Mouse (Mus musculus) liver, adult 2 months (tissue): ENCODE measurements around the gene Snd1. TPM values are rescaled to one million over a fixed set of nuclear protein-coding genes. Genes with fewer than 3 reads are reported as not detected.
A peak's percentile ranks its signal among the peaks of the same experiment; 100 is the strongest.

ENCODE experiments used
- DNase-seq: peaks from one replicate; pipeline ENCODE4 v3.0.0-alpha.2; 2011; ENCODE audit warnings: low read depth, low spot score; ENCODE audit errors: extremely low read depth
- H3K27ac ChIP-seq: fragments of 200-500 bp; replicated peaks from 2 replicates; pipeline ENCODE4 v1.5.1; 2012; ENCODE audit warnings: low read depth, mild to moderate bottlenecking, control low read depth, inconsistent platforms, low read length; ENCODE audit not compliant: insufficient read depth
- H3K27me3 ChIP-seq: fragments of 200-500 bp; 2 replicates; pipeline ENCODE4 v1.6.1; 2012; ENCODE audit warnings: mild to moderate bottlenecking, moderate library complexity, low read length, inconsistent platforms; ENCODE audit not compliant: control insufficient read depth, insufficient read depth
- H3K36me3 ChIP-seq: fragments of 200-500 bp; 2 replicates; pipeline ENCODE4 v1.6.1; 2012; ENCODE audit warnings: low read length, inconsistent platforms; ENCODE audit not compliant: control insufficient read depth, insufficient read depth
- H3K4me1 ChIP-seq: fragments of 200-500 bp; 2 replicates; pipeline ENCODE4 v1.6.1; 2011; ENCODE audit warnings: low read length; ENCODE audit not compliant: control insufficient read depth, insufficient read depth
- H3K4me3 ChIP-seq: fragments of 200-500 bp; 2 replicates; pipeline ENCODE4 v1.5.1; 2011; ENCODE audit warnings: low read depth, mild to moderate bottlenecking, control low read depth, low read length, moderate library complexity; ENCODE audit not compliant: insufficient read depth
- H3K79me2 ChIP-seq: fragments of 200-500 bp; 2 replicates; pipeline ENCODE4 v1.6.1; 2012; ENCODE audit warnings: inconsistent platforms, mild to moderate bottlenecking, low read length, moderate library complexity; ENCODE audit not compliant: control insufficient read depth, insufficient read depth
- H3K9ac ChIP-seq: fragments of 200-500 bp; 2 replicates; pipeline ENCODE4 v1.6.1; 2012; ENCODE audit warnings: low read depth, mild to moderate bottlenecking, control low read depth, inconsistent platforms, low read length
- CTCF ChIP-seq: fragments of 200-500 bp; IDR thresholded peaks from 2 replicates; pipeline ENCODE4 v1.5.1; 2011; ENCODE audit warnings: low read depth, low read length, control low read depth
- POLR2A ChIP-seq: fragments of 200-500 bp; IDR thresholded peaks from 2 replicates; pipeline ENCODE4 v1.6.1; 2011; ENCODE audit warnings: low read length, control low read depth; ENCODE audit not compliant: insufficient read depth; ENCODE audit errors: extremely low read depth
- WGBS: fragments of 180-500 bp; shearing (Covaris S2); methylation state at CpG from one replicate; pipeline ENCODE4 v1.1.7; 2018; 5-methylcytosine and 5-hydroxymethylcytosine counted together
- polyA plus RNA-seq: library from polyadenylated mRNA; depleted of rRNA; stranded (reverse); fragments of >200 nt; gene quantifications from 2 replicates; pipeline ENCODE4 v1.2.3, GENCODE M21; 2012
- total RNA-seq: library from RNA; depleted of rRNA; stranded (reverse); fragments of >200 nt; gene quantifications from 2 replicates; pipeline ENCODE4 v1.2.3, GENCODE M21; 2014

The Snd1 gene
- total and polyA plus RNA-seq, 2 experiments: 64.2 to 88.6 TPM

GRCm38 (mm10) chr6:28935736-28936135 is 460.8 kb downstream of the Snd1 start:
- WGBS: 90% methylated on average over 7 of the region's 7 CpGs
- TF ChIP-seq POLR2A: no peak
- TF ChIP-seq CTCF: no peak

GRCm38 (mm10) chr6:28947254-28947653 is 472.3 kb downstream of the Snd1 start:
- no peak for TF ChIP-seq POLR2A
- TF ChIP-seq CTCF: no peak
- no peak overlapping the region for H3K4me3 ChIP-seq
- H3K27me3 ChIP-seq: 0 out of 2 replicates have a peak, but pooled peaks cover 2% of the 10 kb centered on the region
- 74% methylated on average over 9 of the region's 9 CpGs for WGBS
- no peaks in the 10 kb centered on the region for H3K79me2 ChIP-seq
- no peak overlapping the region for H3K9ac ChIP-seq
- H3K36me3 ChIP-seq: no peaks in the 10 kb centered on the region
- H3K4me1 ChIP-seq: no peaks in the 10 kb centered on the region
- no peak overlapping the region for H3K27ac ChIP-seq
- no peak for DNase-seq

More at GRCm38 (mm10) chr6:28935736-28936135, 460.8 kb downstream of the Snd1 start:
- H3K4me1 ChIP-seq: no peaks in the 10 kb centered on the region
- H3K27me3 ChIP-seq: peaks cover under 1% of the 10 kb centered on the region; the same call in 1 of the 2 replicates
- H3K79me2 ChIP-seq: no peaks in the 10 kb centered on the region
- H3K9ac ChIP-seq: no peak overlapping the region
- DNase-seq: no peak
- H3K36me3 ChIP-seq: no peaks in the 10 kb centered on the region
- H3K4me3 ChIP-seq: no peak overlapping the region
- H3K27ac ChIP-seq: no peak overlapping the region

GRCm38 (mm10) chr6:28949269-28949668 is 474.3 kb downstream of the Snd1 start:
- H3K27ac ChIP-seq: no peak overlapping the region
- TF ChIP-seq CTCF (peak; percentile 90), POLR2A (no peak)
- DNase-seq: peak; percentile 12
- 14% methylated on average over 12 of the region's 12 CpGs for WGBS
- no peaks in the 10 kb centered on the region for H3K79me2 ChIP-seq
- H3K4me1 ChIP-seq: no peaks in the 10 kb centered on the region
- 0 out of 2 replicates have a peak, but pooled peaks cover 2% of the 10 kb centered on the region for H3K27me3 ChIP-seq
- no peaks in the 10 kb centered on the region for H3K36me3 ChIP-seq
- no peak overlapping the region for H3K9ac ChIP-seq
- H3K4me3 ChIP-seq: no peak overlapping the region

GRCm38 (mm10) chr6:28955581-28955980 is 480.6 kb downstream of the Snd1 start:
- no peaks in the 10 kb centered on the region for H3K27me3 ChIP-seq
- H3K36me3 ChIP-seq: no peaks in the 10 kb centered on the region
- no peak overlapping the region for H3K9ac ChIP-seq
- no peak overlapping the region for H3K4me3 ChIP-seq
- TF ChIP-seq CTCF (peak; percentile 89), POLR2A (no peak)
- WGBS: 24% methylated on average over 11 of the region's 11 CpGs
- H3K79me2 ChIP-seq: no peaks in the 10 kb centered on the region
- H3K27ac ChIP-seq: no peak overlapping the region
- DNase-seq: peak; percentile 11
- no peaks in the 10 kb centered on the region for H3K4me1 ChIP-seq

- DNase-seq: no peak
- Histone ChIP-seq H3K79me2 (no peaks in the 10 kb centered on the region), H3K9ac (no peak overlapping the region), H3K4me3 (no peak overlapping the region), H3K27me3 (no peaks in the 10 kb centered on the region), H3K4me1 (no peaks in the 10 kb centered on the region), H3K27ac (no peak overlapping the region), H3K36me3 (no peaks in the 10 kb centered on the region)
- no peak for TF ChIP-seq POLR2A
- no peak for TF ChIP-seq CTCF
- WGBS: 88% methylated on average over 10 of the region's 10 CpGs
These were observed 482.5 kb downstream of the Snd1 start for GRCm38 (mm10) chr6:28957486-28957885.

- H3K27me3 ChIP-seq: no peaks in the 10 kb centered on the region; the same call in 1 of the 2 replicates
- WGBS: 69% methylated on average over 5 of the region's 5 CpGs
- H3K4me1 ChIP-seq: no peaks in the 10 kb centered on the region
- no peaks in the 10 kb centered on the region for H3K36me3 ChIP-seq
- TF ChIP-seq POLR2A: no peak
- TF ChIP-seq CTCF: no peak
- no peak overlapping the region for H3K9ac ChIP-seq
- no peak overlapping the region for H3K27ac ChIP-seq
- H3K79me2 ChIP-seq: no peaks in the 10 kb centered on the region
- no peak for DNase-seq
- no peak overlapping the region for H3K4me3 ChIP-seq
These were observed 488.2 kb downstream of the Snd1 start for GRCm38 (mm10) chr6:28963178-28963577.
